ENCODE assay signal across 15 mouse cellular contexts in the genomic region with DNA sequence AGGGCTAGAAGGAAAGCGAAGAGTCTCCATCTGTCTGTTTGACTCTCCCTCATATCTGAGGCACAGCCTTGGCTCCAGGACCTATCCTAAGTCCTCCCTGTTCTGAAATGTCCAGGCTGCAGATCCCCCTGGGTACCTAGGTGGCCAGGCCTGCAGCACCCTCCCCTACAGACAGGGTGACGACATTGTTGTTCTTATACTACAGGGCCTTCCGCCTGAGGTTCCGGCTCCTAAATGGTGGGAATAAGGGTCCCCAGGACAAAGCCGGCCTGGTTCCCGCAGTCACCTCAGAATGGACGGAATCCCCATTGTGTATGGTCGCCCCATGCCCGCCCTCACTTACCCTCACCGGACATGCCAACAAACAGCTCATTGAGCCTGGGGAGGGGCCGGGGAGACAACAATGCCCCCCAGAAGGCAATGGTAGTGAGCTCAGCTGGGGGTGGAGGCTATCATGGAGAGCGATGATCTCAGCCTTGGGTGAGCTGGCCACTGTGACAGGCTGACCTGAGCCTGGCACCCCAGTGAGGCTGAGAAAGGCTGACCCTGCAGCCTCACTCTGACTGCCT. TPM values are rescaled to one million over a fixed set of nuclear protein-coding genes. Genes with fewer than 3 reads are reported as not detected.
DNase-seq lines count a peak whose midpoint lies in the region; ATAC-seq and TF ChIP-seq lines count a peak whose summit lies in the region.
"Had no signal": no experiment of that assay in that cellular context is flagged by ENCODE, and none has a peak within 500 bp of the region (broad histone marks: within the 10 kb centered on the region; RNA-seq: fewer than 3 reads in every experiment).

No protein-coding gene starts in this region.

- H3K4me1 ChIP-seq in heart, embryonic 10.5 days: peaks cover 43% of the 10 kb centered on the region
- H3K4me1 ChIP-seq in heart, embryonic 11.5 days (ENCODE audit: control insufficient read depth, insufficient read depth, low read length): peaks cover 6% of the 10 kb centered on the region; the same call in 1 of the 2 replicates
- peaks cover 19% of the 10 kb centered on the region for H3K4me1 ChIP-seq in kidney, postnatal 0 days (replicated peaks; ENCODE audit: insufficient read depth, low read length)
- peaks cover 42% of the 10 kb centered on the region for H3K4me1 ChIP-seq in brown adipose tissue, adult 24 weeks (ENCODE audit: control insufficient read depth, insufficient read depth, insufficient read length, low read length)
- peaks cover 14% of the 10 kb centered on the region for H3K4me1 ChIP-seq in lung, embryonic 15.5 days

- 0 out of 2 replicates have a peak, but pooled peaks cover 3% of the 10 kb centered on the region for H3K9me3 ChIP-seq in heart, embryonic 10.5 days
- H3K9me3 ChIP-seq in heart, embryonic 11.5 days (replicated peaks; ENCODE audit: control insufficient read depth, low read length): no peaks in the 10 kb centered on the region
- H3K9me3 ChIP-seq in kidney, postnatal 0 days (replicated peaks; ENCODE audit: low read length): no peaks in the 10 kb centered on the region
- H3K9me3 ChIP-seq in lung, embryonic 15.5 days: no peaks in the 10 kb centered on the region
- H3K9me3 ChIP-seq: embryonic facial prominence, embryonic 12.5 days; midbrain, embryonic 15.5 days had no signal

- no peak overlapping the region for H3K4me2 ChIP-seq in heart, embryonic 11.5 days
- H3K4me2 ChIP-seq in kidney, postnatal 0 days (ENCODE audit: low read length): no peak overlapping the region
- no peak overlapping the region for H3K4me2 ChIP-seq in lung, embryonic 15.5 days
- H3K4me2 ChIP-seq: embryonic facial prominence, embryonic 12.5 days; midbrain, embryonic 15.5 days had no signal

- peaks cover 41% of the 10 kb centered on the region for H3K27me3 ChIP-seq in heart, embryonic 10.5 days (ENCODE audit: insufficient read depth, poor library complexity, severe bottlenecking)
- H3K27me3 ChIP-seq in heart, embryonic 11.5 days (ENCODE audit: control insufficient read depth, insufficient read depth, low read length): peaks cover 7% of the 10 kb centered on the region; the same call in 1 of the 2 replicates
- no peaks in the 10 kb centered on the region for H3K27me3 ChIP-seq in kidney, postnatal 0 days (ENCODE audit: insufficient read depth, low read length)
- no peaks in the 10 kb centered on the region for H3K27me3 ChIP-seq in lung, embryonic 15.5 days

- DNase-seq in heart, embryonic 10.5 days (ENCODE audit: low spot score): no peak
- no peak for DNase-seq in kidney, postnatal 0 days (ENCODE audit: low spot score)
- DNase-seq in kidney, adult 8-10 months: no peak
- DNase-seq in cerebellum, adult 9-10 months: no peak
- DNase-seq in adrenal gland, postnatal 25 days: no peak
- DNase-seq: adrenal gland, postnatal 36 days; heart, postnatal 4 days had no signal

- H3K36me3 ChIP-seq in heart, embryonic 10.5 days: no peaks in the 10 kb centered on the region
- H3K36me3 ChIP-seq in heart, embryonic 11.5 days (ENCODE audit: control insufficient read depth, insufficient read depth, low read length): no peaks in the 10 kb centered on the region
- H3K36me3 ChIP-seq in kidney, postnatal 0 days (ENCODE audit: insufficient read depth, low read length): no peaks in the 10 kb centered on the region
- H3K36me3 ChIP-seq in lung, embryonic 15.5 days: no peaks in the 10 kb centered on the region
- H3K36me3 ChIP-seq: embryonic facial prominence, embryonic 12.5 days; midbrain, embryonic 15.5 days had no signal

- no peak; the same call in 1 of the 2 replicates for ATAC-seq in heart, embryonic 11.5 days (replicated peaks; ENCODE audit: insufficient number of reproducible peaks, low FRiP score, low TSS enrichment)
- no peak for ATAC-seq in kidney, postnatal 0 days (replicated peaks; ENCODE audit: low FRiP score, low read depth)
- no peak for ATAC-seq in lung, embryonic 15.5 days (ENCODE audit: borderline replicate concordance, extremely low read depth, low FRiP score, low TSS enrichment)

- no peak for TF ChIP-seq CTCF in kidney, postnatal 0 days (IDR thresholded peaks at IDR 0.05; ENCODE audit: low read depth)

- H3K4me3 ChIP-seq in heart, embryonic 10.5 days: no peak overlapping the region
- no peak overlapping the region for H3K4me3 ChIP-seq in heart, embryonic 11.5 days (ENCODE audit: low read depth, low read length)
- H3K4me3 ChIP-seq in kidney, postnatal 0 days (replicated peaks; ENCODE audit: low read depth, low read length): no peak overlapping the region
- no peak overlapping the region for H3K4me3 ChIP-seq in brown adipose tissue, adult 24 weeks (ENCODE audit: insufficient read depth, low read depth, low read length)
- no peak overlapping the region for H3K4me3 ChIP-seq in lung, embryonic 15.5 days
- H3K4me3 ChIP-seq: embryonic facial prominence, embryonic 12.5 days; layer of hippocampus, adult 2 months; midbrain, embryonic 15.5 days had no signal

- H3K9ac ChIP-seq in heart, embryonic 11.5 days (ENCODE audit: low read depth, low read length): no peak overlapping the region
- no peak overlapping the region for H3K9ac ChIP-seq in kidney, postnatal 0 days (ENCODE audit: low read depth, low read length)
- no peak overlapping the region for H3K9ac ChIP-seq in lung, embryonic 15.5 days
- H3K9ac ChIP-seq: embryonic facial prominence, embryonic 12.5 days; midbrain, embryonic 15.5 days had no signal

- H3K27ac ChIP-seq in heart, embryonic 10.5 days: peak overlapping the region; percentile 60; the same call in 1 of the 2 replicates
- no peak overlapping the region for H3K27ac ChIP-seq in heart, embryonic 11.5 days (ENCODE audit: low read depth, low read length)
- peak overlapping the region; percentile 42; the same call in 1 of the 2 replicates for H3K27ac ChIP-seq in kidney, postnatal 0 days
- peak overlapping the region; percentile 92 for H3K27ac ChIP-seq in brown adipose tissue, adult 24 weeks (replicated peaks; ENCODE audit: low read depth, low read length)
- H3K27ac ChIP-seq in lung, embryonic 15.5 days: peak overlapping the region; percentile 70
- H3K27ac ChIP-seq: embryonic facial prominence, embryonic 12.5 days; layer of hippocampus, adult 2 months; macrophage; midbrain, embryonic 15.5 days had no signal

- WGBS in heart, embryonic 10.5 days: 56% methylated on average over 12 of the region's 12 CpGs
- whole genome bisulfite sequencing in heart, embryonic 11.5 days (ENCODE audit: insufficient replicate concordance): 64% methylated on average over 12 of the region's 12 CpGs
- WGBS in kidney, postnatal 0 days: 77% methylated on average over 12 of the region's 12 CpGs
- WGBS in lung, embryonic 15.5 days: 60% methylated on average over 12 of the region's 12 CpGs

RNA-seq across cellular contexts. Expression of gene Dll4, which starts 10.8 kb away (rescaled TPM):
- 6.0 and 7.5 TPM in 2 replicates for polyA plus RNA-seq in heart, embryonic 10.5 days (2016; fragmentation: Nextera tagmentation; extraction: Ambion mirVana)
- 3.7 and 5.0 TPM in 2 replicates for polyA plus RNA-seq in heart, embryonic 11.5 days (2014; fragmentation: Nextera tagmentation; extraction: Ambion mirVana)
- polyA plus RNA-seq in kidney, postnatal 0 days (2015; fragmentation: Nextera tagmentation; extraction: Ambion mirVana): 7.9 and 8.4 TPM in 2 replicates
- 3.2 and 5.8 TPM in 2 replicates for polyA plus RNA-seq in brown adipose tissue, adult 24 weeks (2012; ENCODE audit: insufficient read depth, insufficient read length, missing spikeins)
- polyA plus RNA-seq in lung, embryonic 15.5 days (2015; fragmentation: Nextera tagmentation; extraction: Ambion mirVana): 13.6 and 14.7 TPM in 2 replicates
- total RNA-seq in adrenal gland, postnatal 25 days (2021): 8.0 and 12.9 TPM in 2 replicates
- polyA plus RNA-seq: C2C12, macrophage had no signal

RNA-seq across cellular contexts. Expression of gene Vps18, which starts 26.3 kb away (rescaled TPM):
- 17.4 and 18.6 TPM in 2 replicates for polyA plus RNA-seq in heart, embryonic 10.5 days (2016; fragmentation: Nextera tagmentation; extraction: Ambion mirVana)
- 6.9 and 8.7 TPM in 2 replicates for polyA plus RNA-seq in heart, embryonic 11.5 days (2014; fragmentation: Nextera tagmentation; extraction: Ambion mirVana)
- 13.4 and 15.0 TPM in 2 replicates for polyA plus RNA-seq in kidney, postnatal 0 days (2015; fragmentation: Nextera tagmentation; extraction: Ambion mirVana)
- 3.6 and 4.8 TPM in 2 replicates for polyA plus RNA-seq in brown adipose tissue, adult 24 weeks (2012; ENCODE audit: insufficient read depth, insufficient read length, missing spikeins)
- 18.3 and 19.1 TPM in 2 replicates for polyA plus RNA-seq in lung, embryonic 15.5 days (2015; fragmentation: Nextera tagmentation; extraction: Ambion mirVana)
- 18.5 and 21.1 TPM in 2 replicates for total RNA-seq in adrenal gland, postnatal 25 days (2021)

RNA-seq across cellular contexts. Expression of gene Chac1, which starts 36.2 kb away (rescaled TPM):
- polyA plus RNA-seq in heart, embryonic 10.5 days (2016; fragmentation: Nextera tagmentation; extraction: Ambion mirVana): 0.55 and 0.69 TPM in 2 replicates
- polyA plus RNA-seq in heart, embryonic 11.5 days (2014; fragmentation: Nextera tagmentation; extraction: Ambion mirVana): 0.35 and 0.74 TPM in 2 replicates
- 0.64 and 0.83 TPM in 2 replicates for polyA plus RNA-seq in kidney, postnatal 0 days (2015; fragmentation: Nextera tagmentation; extraction: Ambion mirVana)
- 2.1 and 2.3 TPM in 2 replicates for polyA plus RNA-seq in brown adipose tissue, adult 24 weeks (2012; ENCODE audit: insufficient read depth, insufficient read length, missing spikeins)
- 0.59 and 1.1 TPM in 2 replicates for polyA plus RNA-seq in lung, embryonic 15.5 days (2015; fragmentation: Nextera tagmentation; extraction: Ambion mirVana)
- total RNA-seq in adrenal gland, postnatal 25 days (2021): 5.0 and 10.2 TPM in 2 replicates

RNA-seq across cellular contexts. Expression of gene Rhov, which starts 43.8 kb away (rescaled TPM):
- polyA plus RNA-seq in heart, embryonic 10.5 days (2016; fragmentation: Nextera tagmentation; extraction: Ambion mirVana): 0.39 TPM in 1 of 2 replicates, not detected in the other
- not detected in 2 replicates for polyA plus RNA-seq in heart, embryonic 11.5 days (2014; fragmentation: Nextera tagmentation; extraction: Ambion mirVana)
- polyA plus RNA-seq in kidney, postnatal 0 days (2015; fragmentation: Nextera tagmentation; extraction: Ambion mirVana): 3.5 and 3.6 TPM in 2 replicates
- not detected in 2 replicates for polyA plus RNA-seq in brown adipose tissue, adult 24 weeks (2012; ENCODE audit: insufficient read depth, insufficient read length, missing spikeins)
- 1.3 and 1.6 TPM in 2 replicates for polyA plus RNA-seq in lung, embryonic 15.5 days (2015; fragmentation: Nextera tagmentation; extraction: Ambion mirVana)
- total RNA-seq in adrenal gland, postnatal 25 days (2021): 0.49 TPM in 1 of 2 replicates, not detected in the other
- total RNA-seq: heart, postnatal 4 days had no signal
